Mouse (Mus musculus) MEL-GATA-1-ER (cell line): ENCODE results near the gene Lypd6b.
A peak's percentile ranks its signal among the peaks of the same experiment; 100 is the strongest.

Experiments used
- DNase-seq: peaks from one replicate; pipeline ENCODE4 v3.0.0-alpha.2; 2012; ENCODE audit warnings: low read depth; ENCODE audit errors: extremely low read depth

Gene Lypd6b

GRCm38 (mm10) chr2:49938246-49938645, 150.8 kb downstream of the Lypd6b start:
- DNase-seq, result no peak

- no peak for DNase-seq
Measured at GRCm38 (mm10) chr2:49940372-49940771, 152.9 kb downstream of the Lypd6b start.

DNA sequence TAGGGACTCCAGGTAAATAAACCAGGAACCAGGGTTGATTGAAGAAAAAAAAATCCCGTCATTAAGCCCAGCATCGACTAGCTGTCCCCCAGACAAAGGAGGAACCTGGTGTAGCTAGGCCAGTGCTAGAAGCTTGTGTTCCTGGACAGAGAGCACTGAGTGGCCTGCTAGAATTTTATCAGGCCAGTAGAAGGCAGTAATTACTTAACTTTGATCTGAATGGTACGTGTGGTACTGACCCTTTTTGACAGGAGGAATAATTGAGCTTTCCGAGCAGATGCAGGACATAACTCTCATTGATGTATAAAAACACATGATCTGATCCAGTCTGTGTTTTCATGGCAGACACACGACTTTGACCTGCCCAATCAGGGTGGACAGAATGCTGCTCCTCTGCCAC, 154.6 kb downstream of the Lypd6b start:
- no peak for DNase-seq

DNA sequence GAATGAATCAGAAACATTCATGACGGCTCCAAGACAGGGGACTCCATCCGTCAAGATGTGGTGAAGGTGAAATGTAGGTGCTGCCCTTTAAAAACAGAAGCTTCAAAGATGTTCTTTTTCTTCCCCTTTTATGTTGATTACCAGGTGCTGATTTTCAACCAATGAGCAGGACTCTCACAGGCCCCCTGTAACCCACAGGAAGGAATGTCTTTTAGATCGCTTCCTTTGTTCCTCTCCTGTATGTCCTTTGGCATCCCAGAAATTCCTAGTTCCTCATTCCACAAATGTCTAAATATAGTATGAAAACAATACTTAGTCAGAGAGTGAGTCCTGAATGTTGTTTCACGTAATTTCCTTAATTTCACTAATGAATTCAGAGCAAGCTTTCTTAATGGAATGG, 164.2 kb downstream of the Lypd6b start:
- DNase-seq, result no peak

DNA sequence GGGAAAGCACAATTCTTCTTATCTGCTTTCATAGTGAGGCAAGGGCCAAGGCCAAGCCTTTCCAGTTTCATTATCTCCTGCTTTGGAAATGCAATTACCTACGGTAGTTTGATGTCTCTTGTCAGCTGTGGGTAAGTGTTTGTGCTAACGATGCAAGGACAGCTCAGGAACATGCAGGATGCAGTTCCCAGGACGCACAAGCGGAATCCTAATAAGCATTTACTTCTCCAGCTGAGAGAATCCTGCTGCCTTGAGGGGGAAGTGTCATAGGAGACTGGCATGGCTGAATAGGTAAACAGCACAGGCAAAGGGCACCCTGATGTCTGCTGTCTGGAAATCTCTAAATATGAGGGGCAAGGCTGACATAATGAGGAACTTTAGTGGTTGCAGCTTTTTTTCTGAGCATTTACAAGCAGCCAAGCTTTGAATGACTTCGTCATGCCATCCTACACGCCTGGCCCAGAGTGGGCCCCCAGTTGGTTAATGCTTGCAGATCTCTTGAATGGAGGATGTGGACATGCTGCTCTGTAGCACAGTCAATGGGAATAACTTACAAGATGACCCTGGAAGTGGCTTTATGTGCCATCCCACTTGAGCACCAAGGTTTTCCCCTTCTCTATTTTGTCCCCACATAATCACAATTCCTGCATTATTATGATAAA, 165.3 kb downstream of the Lypd6b start:
- no peak for DNase-seq

GRCm38 (mm10) chr2:49957449-49957848, 170.0 kb downstream of the Lypd6b start:
- no peak for DNase-seq

GRCm38 (mm10) chr2:49961991-49962390, 174.5 kb downstream of the Lypd6b start:
- DNase-seq, result no peak

- no peak for DNase-seq
Measured at GRCm38 (mm10) chr2:49964899-49965298, 177.4 kb downstream of the Lypd6b start.

DNA sequence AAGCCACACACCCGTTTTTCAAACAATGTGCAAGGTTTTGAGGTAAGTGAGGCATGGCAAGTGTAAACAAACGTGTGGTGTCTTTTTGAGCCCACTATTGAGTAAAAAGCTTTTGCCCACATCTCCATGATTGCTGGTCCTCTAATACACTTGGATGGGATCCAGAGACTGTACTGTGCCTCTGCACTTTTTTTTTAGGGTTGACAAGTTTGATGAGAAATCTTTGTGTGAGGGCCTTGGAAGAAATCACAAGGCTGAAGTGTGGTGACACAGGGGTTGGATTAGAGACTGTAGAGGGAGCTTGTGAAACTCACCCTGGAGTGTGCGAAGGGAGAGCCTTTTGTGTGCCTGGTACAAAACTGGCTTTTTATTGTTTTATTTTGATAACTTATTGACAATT, 180.3 kb downstream of the Lypd6b start:
- no peak for DNase-seq

DNA sequence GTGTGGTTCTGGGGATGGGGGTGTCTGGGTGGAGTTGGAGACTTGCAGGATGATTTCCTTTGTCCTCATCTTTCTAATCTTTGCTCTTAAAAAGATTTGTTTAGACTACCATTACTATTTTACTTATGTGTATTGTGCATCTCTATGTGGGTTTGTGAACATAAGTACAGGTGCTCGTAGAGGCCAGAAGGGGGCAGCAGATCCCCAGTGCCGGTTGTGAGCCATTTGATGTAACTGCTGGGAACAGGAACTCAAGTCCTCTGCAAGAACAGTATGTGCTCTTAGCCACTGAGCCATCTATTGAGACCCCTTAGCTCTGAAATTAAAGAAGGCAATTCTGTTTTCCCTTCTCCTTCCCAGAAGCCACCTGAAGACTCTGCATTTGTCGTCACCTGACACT, 183.5 kb downstream of the Lypd6b start:
- peak; percentile 6 for DNase-seq

DNA sequence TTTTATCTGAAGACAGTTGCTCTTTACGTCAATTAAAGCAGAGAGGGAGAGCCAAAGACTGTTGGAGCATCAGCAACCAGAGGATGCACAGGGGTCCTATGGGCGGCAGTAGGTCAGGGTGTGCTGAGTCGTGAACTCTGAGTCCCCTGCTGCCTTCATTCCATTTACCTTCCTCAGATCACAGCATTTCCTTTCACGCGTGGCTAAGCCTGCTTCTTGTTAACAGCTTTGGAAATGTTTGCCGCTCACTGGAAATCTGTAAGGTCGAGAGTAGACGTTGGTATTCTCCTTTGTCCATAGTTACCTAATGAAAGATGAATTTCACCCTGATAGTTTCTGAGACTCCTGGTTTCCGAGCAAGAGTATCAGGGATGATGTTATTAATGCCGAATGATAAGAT, 191.1 kb downstream of the Lypd6b start:
- no peak for DNase-seq

- no peak for DNase-seq
Measured at GRCm38 (mm10) chr2:49979991-49980390, 192.5 kb downstream of the Lypd6b start.

GRCm38 (mm10) chr2:49983021-49983420, 195.5 kb downstream of the Lypd6b start:
- DNase-seq, result no peak

GRCm38 (mm10) chr2:49984780-49985179, 197.3 kb downstream of the Lypd6b start:
- DNase-seq, result no peak

- no peak for DNase-seq
Measured at GRCm38 (mm10) chr2:49995841-49996240, 208.4 kb downstream of the Lypd6b start.

DNA sequence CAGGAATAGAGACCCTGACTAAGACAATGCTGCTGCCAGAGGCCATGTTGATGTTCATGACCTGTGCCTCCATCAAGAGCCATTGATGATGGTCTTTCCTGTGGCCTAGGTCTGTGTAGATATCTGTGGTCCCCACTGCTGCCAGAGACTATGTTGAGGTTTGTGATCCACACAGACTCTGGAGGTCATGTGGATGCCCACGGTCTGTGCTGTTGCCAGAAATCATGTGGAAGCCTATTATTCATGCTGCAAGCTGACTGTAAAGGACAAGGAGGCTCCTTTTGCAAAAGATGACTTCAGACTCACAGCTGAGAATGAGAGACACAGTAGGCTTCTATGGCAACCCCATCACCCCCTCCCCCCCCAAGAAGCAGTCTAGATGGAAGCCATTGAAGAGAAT, 209.7 kb downstream of the Lypd6b start:
- DNase-seq, result no peak
